Mouse (Mus musculus) ovary, postnatal 36 days (tissue): ENCODE data around the gene Pde4a.
A peak's percentile ranks its signal among the peaks of the same experiment; 100 is the strongest.
"Not testable (repeated sequence)": the region's sequence is repeated elsewhere in the genome, so short reads cannot be mapped to it uniquely, and the experiment has no call there.

Source experiments
- DNase-seq: peaks from one replicate; pipeline ENCODE4 v3.0.0; 2022; ENCODE audit warnings: low spot score, mixed read lengths

Gene Pde4a

GRCm38 (mm10) chr9:21245113-21245487, 79.6 kb downstream of the Pde4a start:
- DNase-seq, result no peak

- no peak for DNase-seq
Observed at GRCm38 (mm10) chr9:21246342-21246741, 80.8 kb downstream of the Pde4a start.

- peak; percentile 46 for DNase-seq
Observed at GRCm38 (mm10) chr9:21248326-21248725, 82.8 kb downstream of the Pde4a start, which contains the start of gene S1pr5. S1pr5 (minus strand) TSS chr9:21248443.

- DNase-seq, result no peak
Observed at GRCm38 (mm10) chr9:21249629-21250508, 84.4 kb downstream of the Pde4a start.

DNA sequence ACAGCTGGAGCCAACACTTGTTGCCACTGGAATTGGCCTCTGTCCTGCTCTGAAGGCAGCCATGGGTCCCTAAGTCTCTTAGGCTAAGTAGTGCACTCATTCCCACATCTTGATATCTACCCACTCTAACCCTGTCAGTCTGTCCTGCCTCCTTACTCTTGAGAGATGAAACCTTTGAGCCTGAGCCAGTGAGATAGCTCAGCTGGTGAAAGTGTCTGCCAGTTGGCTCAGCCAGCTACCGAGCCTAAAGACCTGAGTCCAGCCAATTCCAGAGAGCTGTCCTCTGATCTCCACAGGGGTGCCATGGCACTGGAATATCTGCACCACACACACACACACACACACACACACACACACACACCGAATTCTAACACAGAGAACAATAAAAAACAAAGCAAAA, 85.0 kb downstream of the Pde4a start:
- no peak for DNase-seq

DNA sequence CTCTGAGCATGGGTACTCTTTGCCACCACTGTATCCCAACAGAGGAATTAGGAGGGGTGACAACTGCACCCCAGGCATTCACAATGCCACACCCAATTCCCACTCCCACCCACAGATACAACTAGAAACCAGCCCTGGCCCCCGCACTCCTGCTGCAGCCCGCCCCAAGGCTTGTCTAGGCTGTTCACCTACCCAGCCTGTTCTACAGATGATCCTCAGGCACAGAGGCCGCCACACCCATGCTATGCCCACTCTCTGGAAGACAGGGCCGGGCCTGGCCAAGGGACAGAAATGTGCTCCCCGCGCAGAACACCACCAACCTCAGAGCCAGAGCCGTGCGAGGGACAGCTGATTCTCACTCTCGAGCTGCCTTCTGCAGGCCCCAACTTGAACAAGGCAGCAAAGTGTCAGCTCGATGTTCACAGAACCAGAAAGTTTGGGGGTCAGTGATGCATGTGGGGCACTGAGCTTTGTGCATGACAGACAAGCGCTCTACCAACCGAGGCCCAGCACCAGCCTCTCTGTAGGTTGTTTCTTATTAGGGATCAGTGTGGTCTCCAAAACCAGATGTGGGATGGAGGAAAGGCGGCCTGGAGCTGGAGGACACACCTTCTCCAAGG, 85.7 kb downstream of the Pde4a start:
- no peak for DNase-seq

DNA sequence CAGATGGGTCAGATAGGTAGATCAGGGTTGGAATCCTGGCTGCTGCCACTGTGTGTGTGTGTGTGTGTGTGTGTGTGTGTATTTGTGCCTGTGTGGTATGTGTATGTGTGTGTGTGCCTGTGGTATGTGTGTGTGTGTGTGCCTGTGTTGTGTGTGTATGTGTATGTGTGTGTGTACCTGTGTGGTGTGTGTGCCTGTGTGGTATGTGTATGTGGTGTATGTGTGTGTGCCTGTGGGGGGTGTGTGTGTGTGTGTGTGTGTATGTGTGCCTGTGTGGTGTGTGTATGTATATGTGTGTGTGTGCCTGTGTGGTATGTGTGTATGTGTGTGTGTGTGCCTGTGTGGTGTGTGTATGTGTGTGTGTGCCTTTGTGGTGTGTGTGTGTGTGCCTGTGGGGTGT, 89.2 kb downstream of the Pde4a start:
- no peak for DNase-seq

DNA sequence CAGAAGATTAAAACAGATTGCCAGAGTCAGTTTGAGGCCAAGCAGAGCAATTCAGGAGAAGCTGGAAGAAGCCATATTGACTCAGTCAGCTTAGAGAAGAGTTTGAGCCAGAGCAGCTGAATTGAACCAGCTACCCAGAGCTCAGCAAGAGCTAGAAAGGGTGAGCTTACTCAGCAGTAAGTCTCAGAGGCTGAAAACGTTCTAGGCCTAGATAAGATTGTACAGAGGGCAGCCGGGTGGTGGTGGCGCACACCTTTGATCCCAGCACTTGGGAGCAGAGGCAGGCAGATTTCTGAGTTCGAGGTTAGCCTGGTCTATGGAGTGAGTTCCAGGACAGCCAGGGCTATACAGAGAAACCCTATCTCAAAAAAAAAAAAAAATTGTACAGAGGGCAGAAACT, 90.8 kb downstream of the Pde4a start:
- not testable (repeated sequence) for DNase-seq

- DNase-seq, result no peak
Observed at GRCm38 (mm10) chr9:21260491-21261040, 95.1 kb downstream of the Pde4a start.

GRCm38 (mm10) chr9:21261831-21262230, 96.3 kb downstream of the Pde4a start:
- no peak for DNase-seq
